Mouse (Mus musculus): ENCODE measurements around the gene Cachd1. TPM values are rescaled to one million over a fixed set of nuclear protein-coding genes. Genes with fewer than 3 reads are reported as not detected.

Gene Cachd1
- polyA plus RNA-seq, 1 experiment from 2014 or later: 10.5 TPM

DNA sequence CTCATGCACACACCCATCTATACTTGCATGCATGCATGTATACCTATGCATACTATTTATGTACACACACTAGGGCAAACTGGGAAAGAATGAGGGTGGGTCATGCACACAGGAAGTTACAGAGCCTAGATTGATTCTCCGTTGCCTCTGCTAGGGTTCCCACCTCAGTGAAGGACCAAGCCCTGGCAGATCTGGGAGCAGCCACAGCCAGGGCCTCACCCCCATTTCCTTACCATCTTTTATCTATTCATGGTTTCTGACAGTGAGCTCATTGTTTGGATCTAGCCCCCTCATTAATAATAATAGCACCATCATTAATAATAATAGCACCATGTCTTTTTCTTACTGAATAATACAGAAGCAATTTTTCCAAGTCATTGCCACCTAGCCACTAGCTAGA lies 143.9 kb downstream of the Cachd1 start:
- Histone ChIP-seq H3K4me2 (ENCODE audit: low read depth, low read length) (no peak overlapping the region), H3K36me3 (ENCODE audit: control insufficient read depth, insufficient read depth, low read length) (no peaks in the 10 kb centered on the region), H3K4me1 (replicated peaks; ENCODE audit: control insufficient read depth, insufficient read depth, low read length) (peaks cover 16% of the 10 kb centered on the region), H3K9ac (ENCODE audit: low read length) (no peak overlapping the region), H3K27me3 (ENCODE audit: control insufficient read depth, insufficient read depth, low read depth, low read length) (no peaks in the 10 kb centered on the region), H3K9me3 (ENCODE audit: control insufficient read depth, low read length) (no peaks in the 10 kb centered on the region), H3K4me3 (ENCODE audit: low read length) (no peak overlapping the region), H3K27ac (ENCODE audit: low read length) (no peak overlapping the region)
- ATAC-seq (ENCODE audit: low read depth): no peak
- WGBS: 64% methylated on average over 1 of the region's 1 CpGs

DNA sequence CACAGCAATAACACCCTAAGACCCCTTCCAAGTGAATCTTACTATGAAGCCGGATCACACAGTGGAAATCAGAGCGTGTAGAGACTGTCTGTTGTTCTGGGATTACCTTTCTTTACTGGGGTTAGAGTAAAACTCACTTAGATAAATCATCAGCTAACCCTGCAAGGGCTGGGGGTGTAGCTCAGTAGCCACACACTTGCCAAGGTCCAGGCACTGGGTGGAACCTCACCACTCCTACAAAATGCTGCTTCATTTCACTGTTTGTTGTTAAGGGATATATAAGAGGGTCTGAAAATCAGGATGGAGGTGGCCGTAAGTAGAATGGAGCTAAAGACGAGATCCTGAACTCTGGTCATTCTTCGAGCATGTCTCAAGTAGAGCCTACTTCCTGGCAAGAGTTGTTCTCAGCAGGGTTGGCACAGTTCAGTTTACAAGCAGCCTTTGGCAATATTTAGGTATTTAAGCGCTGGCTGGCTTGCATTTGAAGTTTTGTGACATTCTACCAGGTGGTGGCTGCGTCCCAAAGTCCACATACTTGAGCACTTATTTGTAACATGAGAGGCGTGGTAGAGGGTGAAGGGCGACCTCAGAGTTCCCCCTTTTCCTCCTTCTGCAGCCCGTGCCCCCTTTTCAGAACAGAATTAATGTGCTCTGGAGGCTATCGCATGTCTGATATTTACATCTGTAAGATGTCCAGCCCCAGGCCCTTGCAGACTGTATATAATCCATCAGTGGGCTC lies 146.5 kb downstream of the Cachd1 start:
- Histone ChIP-seq H3K9me3 (ENCODE audit: control insufficient read depth, low read length) (no peaks in the 10 kb centered on the region), H3K36me3 (ENCODE audit: control insufficient read depth, insufficient read depth, low read length) (no peaks in the 10 kb centered on the region), H3K4me3 (ENCODE audit: low read length) (no peak overlapping the region), H3K4me2 (ENCODE audit: low read depth, low read length) (no peak overlapping the region), H3K27ac (ENCODE audit: low read length) (peak overlapping the region; percentile 41), H3K9ac (ENCODE audit: low read length) (no peak overlapping the region), H3K27me3 (ENCODE audit: control insufficient read depth, insufficient read depth, low read depth, low read length) (no peaks in the 10 kb centered on the region), H3K4me1 (replicated peaks; ENCODE audit: control insufficient read depth, insufficient read depth, low read length) (peaks cover 16% of the 10 kb centered on the region)
- ATAC-seq (ENCODE audit: low read depth): peak; percentile 77
- WGBS: 29% methylated on average over 11 of the region's 11 CpGs

DNA sequence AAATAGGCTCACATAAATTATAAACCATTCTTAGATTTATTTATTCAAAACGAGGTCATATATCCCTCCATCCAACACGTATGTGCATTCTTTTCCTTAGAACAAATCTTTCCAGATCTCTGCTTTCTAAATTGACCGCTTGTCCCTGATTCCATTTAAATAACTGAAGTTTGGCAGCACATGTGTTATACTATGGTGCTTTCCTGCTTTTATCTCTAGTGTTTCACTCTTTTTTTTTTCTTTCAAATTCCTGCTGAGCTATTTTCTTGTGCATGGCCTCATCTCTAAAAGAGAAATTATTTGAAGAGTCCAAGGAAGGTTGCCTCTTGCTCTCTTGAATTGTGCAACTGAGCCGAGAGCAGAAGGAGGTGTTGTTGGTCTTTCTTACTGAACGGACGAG lies 147.1 kb downstream of the Cachd1 start:
- Histone ChIP-seq H3K4me3 (ENCODE audit: low read length) (no peak overlapping the region), H3K9ac (ENCODE audit: low read length) (no peak overlapping the region), H3K4me1 (replicated peaks; ENCODE audit: control insufficient read depth, insufficient read depth, low read length) (peaks cover 14% of the 10 kb centered on the region), H3K4me2 (ENCODE audit: low read depth, low read length) (no peak overlapping the region), H3K9me3 (ENCODE audit: control insufficient read depth, low read length) (no peaks in the 10 kb centered on the region), H3K27me3 (ENCODE audit: control insufficient read depth, insufficient read depth, low read depth, low read length) (no peaks in the 10 kb centered on the region), H3K27ac (ENCODE audit: low read length) (peak overlapping the region; percentile 41), H3K36me3 (ENCODE audit: control insufficient read depth, insufficient read depth, low read length) (no peaks in the 10 kb centered on the region)
- ATAC-seq (ENCODE audit: low read depth): peak; percentile 59; the same call in 1 of the 2 replicates
- WGBS: 27% methylated on average over 6 of the region's 6 CpGs

DNA sequence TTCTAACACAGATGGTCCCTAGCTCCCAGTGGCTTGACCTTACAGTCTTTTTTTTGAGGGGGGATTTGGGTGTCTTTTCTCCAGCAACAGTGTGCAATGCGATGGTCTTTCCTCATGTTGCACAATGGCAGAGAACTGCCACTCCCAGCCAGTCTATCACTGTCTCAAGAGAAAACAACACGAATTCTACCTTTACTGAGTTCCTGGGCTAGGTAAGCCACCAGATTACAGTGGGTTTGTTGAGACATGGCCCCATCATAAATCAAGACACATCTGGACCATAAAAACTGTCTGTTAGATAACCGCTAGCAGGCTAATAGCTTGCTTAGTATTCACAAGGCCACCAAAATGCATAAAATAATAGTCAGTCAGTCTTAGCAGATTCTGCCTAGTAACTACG lies 147.8 kb downstream of the Cachd1 start:
- no peak overlapping the region for H3K27ac ChIP-seq (ENCODE audit: low read length)
- H3K9me3 ChIP-seq (ENCODE audit: control insufficient read depth, low read length): no peaks in the 10 kb centered on the region
- no peak for ATAC-seq (ENCODE audit: low read depth)
- 77% methylated on average over 4 of the region's 4 CpGs for WGBS
- H3K9ac ChIP-seq (ENCODE audit: low read length): no peak overlapping the region
- no peaks in the 10 kb centered on the region for H3K27me3 ChIP-seq (ENCODE audit: control insufficient read depth, insufficient read depth, low read depth, low read length)
- H3K4me1 ChIP-seq (replicated peaks; ENCODE audit: control insufficient read depth, insufficient read depth, low read length): peaks cover 14% of the 10 kb centered on the region
- no peak overlapping the region for H3K4me2 ChIP-seq (ENCODE audit: low read depth, low read length)
- no peak overlapping the region for H3K4me3 ChIP-seq (ENCODE audit: low read length)
- no peaks in the 10 kb centered on the region for H3K36me3 ChIP-seq (ENCODE audit: control insufficient read depth, insufficient read depth, low read length)

DNA sequence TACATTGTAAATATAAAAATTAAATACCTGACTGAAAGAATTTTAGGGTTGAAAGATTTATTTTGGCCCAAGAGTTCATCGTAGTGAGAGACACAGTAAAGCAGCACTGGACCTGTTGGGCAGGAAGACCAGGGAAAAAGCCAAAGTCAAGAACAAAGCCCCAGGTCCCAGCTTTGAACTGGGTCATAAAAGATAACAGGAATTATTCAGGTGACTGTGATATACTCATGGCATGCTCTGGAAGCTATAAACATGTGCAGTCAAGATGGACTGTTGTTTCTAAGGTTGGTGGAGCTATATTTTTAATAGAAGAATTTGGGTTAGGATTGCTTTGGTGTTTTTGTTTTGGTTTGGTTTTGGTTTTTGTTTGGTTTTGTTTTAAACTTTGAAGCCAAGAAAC lies 148.7 kb downstream of the Cachd1 start:
- WGBS: 89% methylated on average over 1 of the region's 1 CpGs
- no peak overlapping the region for H3K4me3 ChIP-seq (ENCODE audit: low read length)

DNA sequence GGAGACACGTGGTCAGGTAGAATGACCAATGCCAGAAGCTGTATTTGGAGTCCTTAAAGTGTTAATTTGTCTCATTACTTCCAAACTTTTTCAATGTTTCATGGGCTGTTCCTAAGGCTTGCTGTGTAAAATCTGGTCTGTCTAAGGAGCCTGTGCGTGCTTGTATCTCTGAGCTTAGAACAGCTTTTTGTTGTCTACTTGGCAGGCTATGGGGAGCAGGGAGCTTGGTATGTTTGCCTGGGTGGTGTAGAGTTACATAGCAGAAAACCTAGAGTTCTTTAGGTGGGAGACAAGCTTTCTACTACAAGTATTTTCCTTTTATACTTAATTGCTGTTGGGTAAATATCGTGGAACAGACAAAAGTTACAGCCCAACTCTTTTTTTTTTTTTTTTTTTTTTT lies 150.1 kb downstream of the Cachd1 start:
- Histone ChIP-seq H3K9ac (ENCODE audit: low read length) (no peak overlapping the region), H3K4me1 (replicated peaks; ENCODE audit: control insufficient read depth, insufficient read depth, low read length) (peaks cover 14% of the 10 kb centered on the region), H3K9me3 (ENCODE audit: control insufficient read depth, low read length) (no peaks in the 10 kb centered on the region), H3K36me3 (ENCODE audit: control insufficient read depth, insufficient read depth, low read length) (no peaks in the 10 kb centered on the region), H3K27ac (ENCODE audit: low read length) (no peak overlapping the region), H3K4me2 (ENCODE audit: low read depth, low read length) (no peak overlapping the region), H3K4me3 (ENCODE audit: low read length) (no peak overlapping the region), H3K27me3 (ENCODE audit: control insufficient read depth, insufficient read depth, low read depth, low read length) (no peaks in the 10 kb centered on the region)
- 52% methylated on average over 3 of the region's 3 CpGs for WGBS
- ATAC-seq (ENCODE audit: low read depth): no peak

More for the DNA sequence above, 148.7 kb downstream of the Cachd1 start:
- ATAC-seq (ENCODE audit: low read depth): no peak
- Histone ChIP-seq H3K27ac (ENCODE audit: low read length) (no peak overlapping the region), H3K36me3 (ENCODE audit: control insufficient read depth, insufficient read depth, low read length) (no peaks in the 10 kb centered on the region), H3K4me2 (ENCODE audit: low read depth, low read length) (no peak overlapping the region), H3K9me3 (ENCODE audit: control insufficient read depth, low read length) (no peaks in the 10 kb centered on the region), H3K4me1 (replicated peaks; ENCODE audit: control insufficient read depth, insufficient read depth, low read length) (peaks cover 14% of the 10 kb centered on the region), H3K27me3 (ENCODE audit: control insufficient read depth, insufficient read depth, low read depth, low read length) (no peaks in the 10 kb centered on the region), H3K9ac (ENCODE audit: low read length) (no peak overlapping the region)

- no peak overlapping the region for H3K9ac ChIP-seq (ENCODE audit: low read length)
- WGBS: 55% methylated on average over 2 of the region's 2 CpGs
- no peak overlapping the region for H3K4me3 ChIP-seq (ENCODE audit: low read length)
- no peaks in the 10 kb centered on the region for H3K27me3 ChIP-seq (ENCODE audit: control insufficient read depth, insufficient read depth, low read depth, low read length)
- peaks cover 14% of the 10 kb centered on the region for H3K4me1 ChIP-seq (replicated peaks; ENCODE audit: control insufficient read depth, insufficient read depth, low read length)
- no peaks in the 10 kb centered on the region for H3K36me3 ChIP-seq (ENCODE audit: control insufficient read depth, insufficient read depth, low read length)
- no peak overlapping the region for H3K4me2 ChIP-seq (ENCODE audit: low read depth, low read length)
- H3K27ac ChIP-seq (ENCODE audit: low read length): no peak overlapping the region
- H3K9me3 ChIP-seq (ENCODE audit: control insufficient read depth, low read length): no peaks in the 10 kb centered on the region
- no peak for ATAC-seq (ENCODE audit: low read depth)
Observed at GRCm38 (mm10) chr4:100927059-100927458, 150.6 kb downstream of the Cachd1 start.

- no peak overlapping the region for H3K27ac ChIP-seq (ENCODE audit: low read length)
- H3K36me3 ChIP-seq (ENCODE audit: control insufficient read depth, insufficient read depth, low read length): peaks cover under 1% of the 10 kb centered on the region; the same call in 1 of the 2 replicates
- 45% methylated on average over 7 of the region's 7 CpGs for WGBS
Observed at GRCm38 (mm10) chr4:100943689-100944088, 167.2 kb downstream of the Cachd1 start.

GRCm38 (mm10) chr4:100944276-100944675 lies 167.8 kb downstream of the Cachd1 start:
- H3K4me2 ChIP-seq (ENCODE audit: low read depth, low read length): no peak overlapping the region
- H3K36me3 ChIP-seq (ENCODE audit: control insufficient read depth, insufficient read depth, low read length): no peaks in the 10 kb centered on the region
- WGBS: 62% methylated on average over 3 of the region's 3 CpGs
- H3K9ac ChIP-seq (ENCODE audit: low read length): no peak overlapping the region
- H3K27ac ChIP-seq (ENCODE audit: low read length): no peak overlapping the region
- no peak overlapping the region for H3K4me3 ChIP-seq (ENCODE audit: low read length)
- H3K27me3 ChIP-seq (ENCODE audit: control insufficient read depth, insufficient read depth, low read depth, low read length): no peaks in the 10 kb centered on the region
- H3K9me3 ChIP-seq (ENCODE audit: control insufficient read depth, low read length): no peaks in the 10 kb centered on the region
- ATAC-seq (ENCODE audit: low read depth): no peak
- H3K4me1 ChIP-seq (replicated peaks; ENCODE audit: control insufficient read depth, insufficient read depth, low read length): no peaks in the 10 kb centered on the region

More at GRCm38 (mm10) chr4:100943689-100944088, 167.2 kb downstream of the Cachd1 start:
- no peak for ATAC-seq (ENCODE audit: low read depth)
- no peaks in the 10 kb centered on the region for H3K9me3 ChIP-seq (ENCODE audit: control insufficient read depth, low read length)
- H3K4me3 ChIP-seq (ENCODE audit: low read length): no peak overlapping the region
- no peak overlapping the region for H3K4me2 ChIP-seq (ENCODE audit: low read depth, low read length)
- H3K27me3 ChIP-seq (ENCODE audit: control insufficient read depth, insufficient read depth, low read depth, low read length): no peaks in the 10 kb centered on the region
- H3K4me1 ChIP-seq (replicated peaks; ENCODE audit: control insufficient read depth, insufficient read depth, low read length): no peaks in the 10 kb centered on the region
- no peak overlapping the region for H3K9ac ChIP-seq (ENCODE audit: low read length)
